Mouse (Mus musculus) neural tube, embryonic 10.5 days (tissue): ENCODE data around the gene Kcnd3.
A peak's percentile ranks its signal among the peaks of the same experiment; 100 is the strongest.

Source experiments
- DNase-seq: peaks from one replicate; pipeline ENCODE4 v3.0.0-alpha.2; 2017; ENCODE audit warnings: low spot score; ENCODE audit errors: extremely low spot score

Kcnd3 gene

DNA sequence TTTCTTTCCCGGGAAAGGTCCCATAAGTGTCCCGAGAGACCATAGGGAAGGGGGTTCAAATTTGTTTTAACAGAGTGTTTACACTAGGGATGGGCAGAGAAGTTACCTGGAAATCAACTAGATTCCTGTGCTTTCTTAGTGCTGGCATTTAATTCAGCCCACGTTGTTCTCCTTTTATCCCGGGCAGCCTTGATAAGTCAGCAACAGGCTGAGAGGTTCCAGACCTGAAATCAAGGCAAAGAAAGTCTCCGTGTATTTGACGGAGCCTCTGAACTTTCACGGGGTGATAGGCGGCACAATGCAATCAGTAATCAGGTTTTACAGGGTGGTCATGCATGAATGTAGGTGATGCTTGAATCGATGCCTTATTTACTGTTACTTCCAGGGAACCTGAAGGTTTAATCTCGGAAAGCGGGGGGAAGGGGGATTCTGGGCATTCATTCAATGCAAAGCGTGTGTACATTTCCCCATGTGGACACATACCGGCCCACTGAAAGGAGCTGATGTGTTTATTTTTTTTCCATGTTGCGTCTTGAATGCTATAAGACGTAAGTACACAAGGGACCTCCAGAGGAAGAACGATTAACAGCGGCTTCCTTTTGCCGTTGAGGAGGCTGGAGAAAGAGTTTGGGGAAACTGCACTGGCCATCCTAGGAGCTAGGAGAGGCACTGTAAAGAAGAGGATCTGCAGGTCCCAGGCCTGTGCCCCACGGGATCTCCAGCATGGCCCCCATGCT, 1.3 kb downstream of the Kcnd3 start:
- DNase-seq = peak; percentile 24

DNA sequence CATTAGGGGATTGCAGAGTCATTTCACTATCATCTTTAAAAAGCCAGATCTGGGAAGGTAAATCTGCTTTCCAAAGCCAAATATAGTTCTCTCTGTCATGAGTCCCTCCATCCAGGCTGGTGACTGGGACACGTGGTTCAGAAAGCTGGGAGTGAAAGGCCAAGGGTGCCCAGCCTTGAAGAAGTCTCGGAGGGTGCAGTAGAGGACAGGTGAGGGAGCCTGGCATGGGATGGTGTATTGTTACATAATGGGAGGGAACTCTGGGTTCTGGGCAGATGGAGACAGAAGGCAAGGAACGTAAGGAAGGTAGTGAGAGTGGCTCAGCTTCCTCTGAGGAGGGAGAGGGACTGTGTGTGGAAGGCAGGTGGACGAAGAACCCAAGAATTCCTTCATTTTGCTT, 5.5 kb downstream of the Kcnd3 start:
- no peak for DNase-seq

DNA sequence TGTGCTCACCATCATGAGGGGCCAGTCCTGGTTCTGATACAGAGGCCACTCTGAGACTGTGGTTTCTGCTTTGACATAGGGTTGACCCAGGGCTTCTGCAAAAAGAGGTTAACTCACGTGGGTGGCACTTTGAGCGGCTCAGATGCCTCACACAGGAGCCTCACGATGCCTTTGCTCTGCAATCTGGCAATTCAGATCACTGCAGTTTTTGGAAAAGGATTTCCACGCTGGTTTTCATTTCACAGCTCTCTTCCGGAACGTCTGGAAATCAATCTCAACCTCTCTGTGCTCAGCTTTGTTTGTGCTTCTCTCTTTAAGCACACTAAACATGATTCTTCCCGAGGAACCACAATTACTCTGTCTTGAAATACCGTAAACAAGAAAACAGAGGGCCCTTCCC, 14.4 kb downstream of the Kcnd3 start:
- DNase-seq = no peak

DNA sequence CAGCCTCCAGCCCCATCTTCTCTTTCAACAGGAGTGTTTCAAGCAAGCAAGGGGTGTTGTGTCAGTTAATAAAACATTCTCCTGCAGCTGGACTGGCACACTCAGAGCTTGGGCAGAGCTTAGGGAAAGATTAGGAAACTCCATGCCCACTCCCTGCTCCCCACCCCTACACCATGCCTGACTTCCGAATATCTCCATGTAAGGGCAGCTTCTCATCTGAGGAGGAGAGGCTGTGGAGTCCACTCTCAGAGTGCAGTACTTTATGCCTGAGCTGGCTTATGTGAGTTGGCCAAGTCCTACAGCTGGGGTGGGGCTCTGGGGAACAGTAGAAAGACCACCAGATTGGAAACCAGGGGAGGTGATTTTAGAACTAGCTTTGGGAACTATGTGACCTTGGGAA, 20.4 kb downstream of the Kcnd3 start:
- DNase-seq = no peak

DNA sequence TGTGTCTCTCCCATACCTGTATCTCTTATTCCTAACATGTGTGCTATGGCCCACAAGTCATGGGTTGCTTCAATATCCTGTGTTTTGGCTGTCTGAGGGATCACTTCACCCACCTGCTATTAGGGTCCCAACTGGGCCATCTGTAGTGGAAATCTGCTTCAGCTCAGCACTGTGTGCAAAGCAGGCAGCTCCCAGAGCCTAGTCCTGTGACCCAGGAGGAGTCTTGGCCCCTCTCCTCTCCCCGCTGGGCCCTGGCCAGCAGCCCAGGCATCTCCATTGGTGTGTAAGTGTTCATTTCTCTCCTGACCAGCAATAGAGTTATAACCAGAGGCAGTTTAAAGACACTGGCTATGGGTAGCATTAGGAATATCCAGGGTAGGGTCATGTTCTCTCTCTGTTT, 24.3 kb downstream of the Kcnd3 start:
- DNase-seq = no peak

DNA sequence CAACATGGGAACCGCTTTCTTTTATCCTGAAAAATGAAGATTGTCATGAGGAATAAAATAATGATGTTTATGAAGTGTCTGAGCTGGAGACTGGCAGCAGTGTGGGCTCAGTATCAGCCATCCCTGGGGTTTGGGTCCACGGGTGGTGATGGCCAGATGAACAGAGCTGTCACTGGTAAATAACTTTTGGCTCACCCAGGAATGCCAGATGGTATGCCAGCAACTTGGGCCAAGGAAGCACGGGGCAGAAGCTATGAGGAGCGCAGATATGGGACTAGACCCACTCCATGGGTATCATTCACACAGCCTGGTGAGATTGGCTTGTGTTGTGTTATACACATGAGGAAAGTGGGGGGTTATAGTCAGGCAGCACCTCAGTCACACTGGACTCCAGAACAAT, 26.7 kb downstream of the Kcnd3 start:
- DNase-seq = no peak

DNA sequence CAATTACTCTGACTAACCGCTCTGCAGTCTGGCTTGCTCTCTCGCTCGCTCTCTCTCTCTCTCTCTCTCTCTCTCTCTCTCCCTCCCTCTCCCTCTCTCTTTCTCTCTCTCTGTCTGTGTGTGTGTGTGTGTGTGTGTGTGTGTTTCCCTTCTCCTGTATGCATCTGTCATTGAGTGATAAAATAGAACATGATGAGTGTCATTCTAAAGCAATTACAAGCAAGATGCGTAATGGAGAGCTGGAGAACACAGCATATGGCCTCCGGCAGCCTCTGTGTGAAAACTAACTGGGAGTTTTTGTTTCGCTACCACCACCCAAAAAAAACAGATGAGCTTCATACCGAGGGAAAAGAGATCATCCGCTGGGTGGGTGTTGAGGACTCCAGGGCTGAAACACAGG, 29.3 kb downstream of the Kcnd3 start:
- no peak for DNase-seq

DNA sequence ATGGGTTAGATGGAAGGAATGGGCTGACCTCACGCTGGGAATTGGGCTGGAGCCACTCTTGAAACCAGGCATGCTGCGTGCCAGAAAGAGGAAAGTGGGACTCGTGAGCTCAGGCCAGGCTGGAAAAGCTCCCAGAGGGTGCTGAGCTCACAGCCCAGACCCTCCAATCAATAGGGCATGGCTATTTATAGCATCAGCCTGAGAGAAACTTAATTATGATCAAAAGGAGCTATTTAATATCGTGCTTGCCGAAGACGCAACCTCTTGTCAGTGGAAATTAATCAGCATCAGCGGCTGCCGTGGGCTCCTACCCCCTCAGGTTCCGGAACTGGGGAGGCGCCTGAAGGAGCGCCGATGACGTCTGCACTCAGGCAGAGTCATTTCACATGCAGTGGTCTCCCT, 31.5 kb downstream of the Kcnd3 start:
- DNase-seq = no peak

DNA sequence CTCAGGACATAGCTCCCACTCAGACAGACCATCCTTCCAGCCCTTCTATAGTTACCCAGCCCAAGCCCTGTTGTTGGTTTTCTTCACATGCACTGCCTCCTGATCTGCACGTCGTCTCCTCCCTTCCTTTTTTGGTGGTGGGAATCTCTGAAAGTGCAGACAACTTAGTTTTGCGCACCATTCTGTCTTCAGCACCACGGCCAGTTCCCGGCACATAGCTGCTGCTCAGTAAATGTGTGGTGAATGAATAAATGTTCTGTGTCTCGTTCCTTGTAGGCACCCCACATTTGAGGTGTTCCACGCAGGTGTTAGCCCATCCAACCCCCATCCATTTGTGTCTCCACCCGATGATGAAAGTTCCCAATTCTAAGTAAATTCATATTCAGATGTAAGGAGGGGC, 35.0 kb downstream of the Kcnd3 start:
- DNase-seq = peak; percentile 38

DNA sequence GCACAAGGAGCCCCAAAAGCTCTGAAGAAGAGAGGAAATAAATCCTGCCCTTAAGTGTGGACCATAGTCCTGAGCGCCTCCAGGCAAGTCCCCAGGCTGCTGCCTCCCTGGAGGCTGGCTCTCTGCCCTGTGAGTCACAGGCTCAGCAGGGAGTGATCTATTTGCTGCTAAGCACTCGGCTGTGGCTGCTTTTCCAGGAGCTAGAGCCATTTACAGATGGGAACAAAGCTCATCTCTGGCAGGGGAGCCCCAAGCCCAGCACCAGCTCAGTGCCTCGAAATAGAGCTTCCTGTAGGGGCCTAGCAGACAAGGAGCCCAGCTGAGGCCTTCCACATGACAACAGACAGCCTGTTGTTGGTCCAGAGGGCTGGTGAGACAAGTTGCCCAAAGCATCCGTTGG, 37.5 kb downstream of the Kcnd3 start:
- no peak for DNase-seq

DNA sequence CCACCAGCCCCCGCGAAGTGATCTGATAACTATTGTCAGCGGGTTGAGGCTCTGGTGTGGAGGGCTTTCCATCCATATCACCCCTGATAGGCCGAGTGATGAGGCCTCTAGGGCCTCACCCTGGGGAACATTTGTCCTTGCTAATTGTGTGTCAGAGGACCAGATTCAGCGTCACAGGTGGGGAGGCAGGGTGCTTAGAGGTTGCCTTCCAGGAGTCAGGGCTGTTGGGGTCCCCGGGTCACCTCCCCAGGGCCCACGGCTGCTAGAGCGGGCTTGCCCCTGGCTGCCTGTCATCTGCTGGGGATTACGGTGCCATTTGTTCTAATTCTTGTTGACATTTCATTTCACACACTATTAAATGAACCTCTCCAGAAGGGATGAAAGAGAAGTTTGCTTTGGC, 42.8 kb downstream of the Kcnd3 start:
- no peak for DNase-seq

DNA sequence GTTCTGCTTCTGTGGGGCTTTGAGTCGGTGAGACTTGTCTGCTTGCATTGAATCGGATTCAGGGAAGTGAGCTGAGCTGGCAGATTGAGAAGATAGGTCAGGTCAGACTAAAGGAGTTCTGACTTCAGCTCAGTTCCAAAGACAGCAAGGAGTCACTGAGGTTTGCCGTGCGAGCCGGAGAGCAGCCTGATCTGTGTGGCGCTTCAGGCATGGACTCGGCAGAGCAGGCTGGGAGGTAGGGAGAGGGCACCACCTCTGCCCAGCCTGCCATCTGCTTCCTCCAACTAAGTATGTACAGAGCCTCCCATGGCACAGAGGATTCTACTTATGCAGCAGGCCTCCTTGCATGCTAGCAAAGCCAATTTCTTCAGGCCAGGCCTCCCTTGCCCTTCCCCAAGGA, 44.1 kb downstream of the Kcnd3 start:
- DNase-seq = no peak

DNA sequence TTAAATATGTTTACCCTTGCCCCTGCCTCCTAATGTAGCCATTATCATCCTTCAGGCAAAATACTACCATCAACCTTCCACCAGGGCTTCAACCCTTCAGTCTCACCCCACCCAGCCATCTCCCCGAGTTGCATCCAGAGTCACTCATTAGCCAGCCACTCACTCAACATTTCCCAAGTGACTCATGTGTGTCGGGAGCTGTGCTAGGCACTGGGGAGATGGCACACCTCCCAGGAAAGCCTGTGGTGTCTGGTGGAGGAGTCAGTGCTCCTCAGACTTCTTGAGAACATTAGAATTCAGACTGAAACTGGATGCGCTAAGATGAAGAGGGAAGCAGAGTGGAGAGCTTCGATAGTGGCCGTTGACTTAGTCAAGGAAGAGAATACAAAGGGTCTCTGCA, 44.8 kb downstream of the Kcnd3 start:
- DNase-seq = no peak

DNA sequence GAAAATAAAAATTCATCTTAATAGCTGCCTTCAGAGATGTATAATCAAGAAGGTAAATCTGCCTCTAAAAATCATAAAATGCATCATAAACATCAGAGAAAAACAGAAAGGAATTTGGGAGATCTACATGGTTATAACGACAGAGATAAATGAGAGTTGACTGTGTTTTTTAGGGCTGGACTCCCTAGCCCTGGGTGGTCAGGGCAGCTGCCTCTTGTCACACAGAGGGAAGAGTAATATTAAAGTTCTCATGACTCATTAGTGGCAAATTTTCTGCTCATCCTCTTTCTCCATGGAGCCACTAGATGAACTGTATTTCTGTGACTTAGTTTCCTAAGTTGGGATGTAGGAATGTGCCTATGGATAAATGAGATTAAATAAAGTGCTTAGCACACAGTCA, 48.9 kb downstream of the Kcnd3 start:
- no peak for DNase-seq

DNA sequence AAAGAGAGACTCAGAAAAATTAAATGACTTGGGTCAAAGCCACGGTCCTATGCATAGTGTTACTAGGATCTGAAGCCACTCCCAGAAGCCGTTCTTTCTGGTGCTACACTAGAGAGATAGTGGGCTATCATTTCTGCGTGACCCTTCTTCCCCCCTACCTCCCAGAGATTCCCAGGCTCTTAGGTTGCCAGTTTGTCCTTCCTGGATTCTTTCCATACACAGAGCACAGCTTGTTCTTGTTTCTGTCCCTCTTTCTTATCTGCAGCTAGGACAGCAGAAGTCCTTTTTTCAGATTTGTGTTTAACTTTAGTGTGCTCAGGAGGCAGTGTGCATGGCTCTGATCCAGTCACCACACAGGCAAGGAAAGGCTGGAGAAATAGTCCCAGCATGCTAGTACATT, 52.1 kb downstream of the Kcnd3 start:
- DNase-seq = no peak

DNA sequence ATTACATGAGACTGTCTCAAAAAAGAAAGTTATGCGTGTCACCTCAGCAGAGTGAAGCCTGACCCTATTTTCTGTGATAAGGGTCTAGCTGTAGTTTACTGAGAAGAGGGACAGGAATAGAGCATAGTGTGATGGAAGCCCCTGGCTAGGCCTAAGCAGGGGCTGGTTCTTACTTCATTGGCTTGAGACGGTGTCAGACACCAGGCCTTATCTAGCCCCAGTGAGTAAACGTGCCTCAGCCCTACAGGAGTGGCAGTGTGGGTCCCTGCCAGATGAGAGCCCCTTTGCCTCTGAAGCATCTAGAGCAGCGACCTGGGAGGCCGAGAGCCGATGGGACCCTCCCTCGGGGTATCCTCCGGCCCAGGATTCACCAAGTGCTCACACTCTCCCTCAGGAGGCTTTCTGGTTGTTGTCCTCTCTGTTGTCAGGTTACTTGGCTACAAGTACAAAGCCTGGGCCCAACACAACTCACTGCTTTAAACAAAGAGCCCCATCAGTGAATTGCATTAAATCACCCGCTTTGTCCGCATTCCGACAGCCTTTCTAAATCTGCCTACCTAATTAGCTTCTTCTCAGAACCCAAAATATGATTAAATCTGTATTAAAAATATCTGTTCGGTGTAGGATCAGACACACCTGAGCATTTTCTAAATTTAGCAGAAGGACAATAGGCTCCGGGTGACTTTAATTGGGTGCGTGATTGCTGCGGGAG, 53.2 kb downstream of the Kcnd3 start:
- DNase-seq = no peak

DNA sequence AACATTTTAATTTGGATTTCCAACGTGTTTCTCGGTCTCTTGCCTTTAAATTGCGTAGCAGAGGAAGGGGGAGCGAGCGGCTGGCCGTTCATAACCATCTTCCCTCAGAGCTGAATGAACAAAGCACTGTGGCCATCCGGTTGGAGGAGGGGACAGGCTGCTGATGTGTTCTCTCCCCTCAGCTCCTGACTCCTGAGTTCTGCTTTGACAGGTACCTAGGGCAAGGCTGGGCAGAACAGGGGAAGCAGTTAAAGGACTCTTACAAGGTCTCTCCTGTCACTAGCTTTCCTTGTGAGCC, 53.7 kb downstream of the Kcnd3 start:
- no peak for DNase-seq

DNA sequence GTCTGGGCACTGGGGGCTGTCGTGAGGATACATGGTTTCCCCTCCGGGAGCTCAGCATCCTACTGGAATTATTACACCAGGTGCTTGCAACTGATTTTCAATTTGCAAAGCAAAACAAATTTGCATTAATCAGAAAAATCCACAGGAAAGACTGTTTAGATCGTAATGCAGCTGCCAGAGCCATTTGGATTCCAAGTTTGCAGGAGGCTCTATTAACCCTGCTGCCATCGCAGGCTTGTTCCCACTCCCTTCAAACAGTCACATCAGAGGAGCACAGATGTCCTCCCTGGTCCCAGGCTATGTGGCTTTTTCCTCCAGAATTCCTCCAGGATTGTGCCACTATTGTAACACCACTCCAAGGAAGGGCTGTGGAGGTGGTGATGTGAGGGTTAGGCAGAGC, 54.5 kb downstream of the Kcnd3 start:
- no peak for DNase-seq

DNA sequence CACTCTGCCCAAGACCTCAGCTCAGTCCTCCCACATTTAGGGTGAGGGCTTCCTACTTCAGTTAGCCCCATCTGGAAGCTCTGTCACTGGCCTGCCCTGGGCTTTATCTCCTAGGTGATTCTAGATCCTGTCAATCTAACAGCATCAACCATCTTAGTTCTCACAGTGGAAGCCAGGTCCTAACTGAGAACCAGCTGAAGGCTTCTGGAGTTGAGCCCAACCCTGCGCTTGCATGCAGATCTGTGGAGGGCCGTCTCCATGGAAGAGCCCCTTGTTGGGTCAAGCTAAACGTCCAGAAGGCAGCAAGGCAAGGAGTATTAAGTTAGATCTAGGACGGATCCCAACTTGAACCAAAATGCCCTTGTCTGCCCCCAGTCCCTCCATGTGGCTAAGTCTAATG, 57.2 kb downstream of the Kcnd3 start:
- DNase-seq = no peak

DNA sequence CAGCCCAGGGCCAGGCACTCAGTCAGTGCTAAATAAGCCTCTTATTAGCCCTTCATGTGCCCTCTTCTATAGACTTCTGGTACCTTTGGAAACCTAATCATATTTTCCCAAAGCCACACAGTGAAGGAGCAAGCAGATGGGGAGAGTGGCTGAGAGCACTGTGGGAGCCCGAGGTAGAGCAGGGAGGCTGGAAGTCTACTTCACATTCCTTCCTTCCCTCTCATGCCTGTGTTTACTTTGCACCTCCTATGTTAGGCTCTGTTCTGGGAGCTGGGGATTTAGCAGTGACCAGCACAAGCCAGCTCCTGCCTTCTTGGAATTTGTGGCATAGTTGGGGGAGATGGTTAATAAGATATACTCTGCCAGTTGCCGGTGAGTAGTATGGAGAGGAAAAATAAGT, 59.7 kb downstream of the Kcnd3 start:
- DNase-seq = no peak

DNA sequence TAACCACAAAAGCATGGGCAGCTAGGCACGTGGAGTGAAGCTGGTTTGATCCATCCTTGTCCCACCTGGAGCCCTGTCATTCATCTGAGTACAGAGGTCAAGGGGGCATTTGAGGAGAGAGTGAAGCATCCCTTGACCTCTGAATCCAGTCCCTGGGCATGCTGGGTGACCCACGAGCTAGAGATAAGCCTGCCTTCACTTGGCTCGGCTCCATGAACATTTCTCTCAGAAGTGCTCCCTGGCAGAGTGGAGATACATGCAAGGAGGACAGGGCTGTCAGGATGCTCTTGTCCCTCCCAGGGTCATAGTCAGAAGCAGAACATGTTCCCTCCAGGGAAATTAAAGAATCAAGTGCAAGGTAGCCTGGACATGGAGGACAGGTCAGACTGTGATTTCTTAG, 62.1 kb downstream of the Kcnd3 start:
- no peak for DNase-seq

DNA sequence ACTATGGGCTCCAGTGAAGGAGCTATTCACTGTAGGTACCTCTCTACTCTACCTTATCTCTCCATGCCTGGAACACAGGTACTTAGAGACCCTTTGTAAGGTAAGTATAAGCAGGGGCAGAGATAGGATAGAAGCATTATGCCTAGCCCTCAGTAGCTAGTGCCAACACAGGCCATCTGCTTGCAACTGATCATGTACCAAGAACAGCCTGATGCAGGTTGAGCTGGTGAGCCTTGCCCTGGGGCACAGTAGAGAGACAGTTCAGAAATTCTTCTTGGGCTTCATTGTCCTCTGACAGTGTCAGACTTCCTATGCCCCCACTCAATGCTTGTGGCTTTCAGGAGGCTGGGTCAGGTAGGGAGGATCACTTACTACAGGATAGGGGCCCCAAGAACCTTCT, 62.9 kb downstream of the Kcnd3 start:
- DNase-seq = no peak

DNA sequence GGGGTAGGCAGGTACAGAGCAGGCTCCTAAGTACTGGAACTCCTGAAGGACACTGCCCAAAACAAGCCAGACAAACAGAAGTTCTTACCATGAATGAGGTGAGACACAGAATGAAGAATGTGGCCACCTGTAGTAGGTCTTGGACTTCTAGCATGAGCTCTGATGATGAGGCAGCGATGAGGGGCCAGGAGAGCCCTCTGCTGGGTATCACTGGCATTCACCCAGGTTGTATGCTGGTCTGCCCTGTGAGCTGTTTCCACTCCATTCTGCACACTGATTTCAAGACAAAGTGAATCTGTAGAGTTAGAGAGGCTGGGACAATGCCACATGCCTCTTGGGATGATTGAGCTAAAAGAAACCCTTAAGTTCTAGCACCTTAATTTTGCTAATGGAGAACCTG, 63.5 kb downstream of the Kcnd3 start:
- no peak for DNase-seq

DNA sequence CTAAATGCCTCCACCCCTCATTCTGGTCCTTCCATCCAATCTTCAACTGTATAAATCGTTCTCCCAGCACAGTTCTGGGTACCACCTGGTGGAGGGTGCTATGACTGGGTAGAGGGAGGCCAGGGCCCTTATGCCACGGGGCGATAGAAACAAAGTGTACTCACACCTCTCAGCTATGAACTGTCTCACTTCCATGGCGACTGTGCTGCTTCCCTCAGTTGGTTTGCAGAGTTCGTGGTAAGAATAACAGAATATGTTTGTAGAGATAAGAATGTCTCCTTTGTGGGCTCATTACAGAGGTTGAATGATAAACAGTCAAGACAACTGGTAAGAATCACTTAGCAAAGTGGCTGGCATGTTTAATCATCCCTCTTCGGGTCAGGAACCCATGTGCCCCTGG, 68.3 kb downstream of the Kcnd3 start:
- no peak for DNase-seq
